Mouse (Mus musculus) ES-Bruce4 (cell line): ENCODE data around the gene Plcb1. TPM values are rescaled to one million over a fixed set of nuclear protein-coding genes. Genes with fewer than 3 reads are reported as not detected.
"Not testable (repeated sequence)": the region's sequence is repeated elsewhere in the genome, so short reads cannot be mapped to it uniquely, and the experiment has no call there.

Source experiments
- H3K27ac ChIP-seq: 2 replicates; pipeline ENCODE4 v1.5.1; 2012; ENCODE audit warnings: low read length, inconsistent platforms; ENCODE audit not compliant: insufficient read depth
- H3K27me3 ChIP-seq: 2 replicates; pipeline ENCODE4 v1.6.1; 2012; ENCODE audit warnings: mild to moderate bottlenecking, low read length, inconsistent platforms; ENCODE audit not compliant: control insufficient read depth, poor library complexity, insufficient read depth, severe bottlenecking
- H3K36me3 ChIP-seq: 2 replicates; pipeline ENCODE4 v1.6.1; 2012; ENCODE audit warnings: inconsistent platforms, mild to moderate bottlenecking, low read length, moderate library complexity; ENCODE audit not compliant: control insufficient read depth, poor library complexity, insufficient read depth, severe bottlenecking
- H3K4me1 ChIP-seq: one replicate; pipeline ENCODE4 v1.8.1; 2011; ENCODE audit warnings: low read length; ENCODE audit not compliant: control insufficient read depth, insufficient read depth
- H3K4me3 ChIP-seq: 2 replicates; pipeline ENCODE4 v1.5.1; 2011; ENCODE audit warnings: low read depth, mild to moderate bottlenecking, low read length
- H3K9ac ChIP-seq: 2 replicates; pipeline ENCODE4 v1.6.1; 2012; ENCODE audit warnings: low read depth, mild to moderate bottlenecking, inconsistent platforms; ENCODE audit not compliant: poor library complexity, severe bottlenecking
- H3K9me3 ChIP-seq: replicated peaks from 2 replicates; pipeline ENCODE4 v1.6.1; 2012; ENCODE audit warnings: mild to moderate bottlenecking, low read length, inconsistent platforms; ENCODE audit not compliant: control insufficient read depth, poor library complexity, insufficient read depth, severe bottlenecking
- CTCF ChIP-seq: IDR thresholded peaks from one replicate; pipeline ENCODE4 v1.8.1; 2011; ENCODE audit warnings: low read depth, low read length
- EP300 ChIP-seq: IDR thresholded peaks from 2 replicates; pipeline ENCODE4 v1.6.1; 2011; ENCODE audit warnings: low read depth, low read length; ENCODE audit not compliant: insufficient read depth
- POLR2A ChIP-seq: IDR thresholded peaks from one replicate; pipeline ENCODE4 v1.8.1; 2011; ENCODE audit warnings: low read length; ENCODE audit not compliant: insufficient read depth
- polyA plus RNA-seq: library from polyadenylated mRNA; stranded (reverse); fragments of >200 nt; gene quantifications from 2 replicates; pipeline ENCODE4 v1.2.4, GENCODE M21; 2011; ENCODE audit warnings: low read depth; ENCODE audit not compliant: missing spikeins, insufficient read depth, insufficient read length

Plcb1 gene
- polyA plus RNA-seq, 1 experiment: 0.19 TPM

GRCm38 (mm10) chr2:134976796-134977330 is 191.0 kb downstream of the Plcb1 start:
- no peak overlapping the region for H3K4me3 ChIP-seq

GRCm38 (mm10) chr2:134977641-134978040 is 191.8 kb downstream of the Plcb1 start:
- Histone ChIP-seq H3K27ac (no peak overlapping the region), H3K9me3 (no peaks in the 10 kb centered on the region), H3K27me3 (no peaks in the 10 kb centered on the region), H3K36me3 (no peaks in the 10 kb centered on the region), H3K4me3 (no peak overlapping the region), H3K9ac (no peak overlapping the region), H3K4me1 (no peaks in the 10 kb centered on the region)
- no peak for TF ChIP-seq CTCF
- TF ChIP-seq POLR2A: no peak

More at GRCm38 (mm10) chr2:134976796-134977330, 191.0 kb downstream of the Plcb1 start:
- Histone ChIP-seq H3K9me3 (no peaks in the 10 kb centered on the region), H3K9ac (no peak overlapping the region), H3K27me3 (no peaks in the 10 kb centered on the region), H3K27ac (no peak overlapping the region), H3K36me3 (no peaks in the 10 kb centered on the region), H3K4me1 (no peaks in the 10 kb centered on the region)
- TF ChIP-seq EP300: 0 out of 2 replicates have a peak, but pooled peaks have one; percentile 33
- no peak for TF ChIP-seq CTCF

- Histone ChIP-seq H3K27me3 (no peaks in the 10 kb centered on the region), H3K4me3 (no peak overlapping the region), H3K4me1 (no peaks in the 10 kb centered on the region), H3K27ac (no peak overlapping the region), H3K36me3 (no peaks in the 10 kb centered on the region), H3K9ac (no peak overlapping the region), H3K9me3 (no peaks in the 10 kb centered on the region)
- TF ChIP-seq POLR2A (no peak), EP300 (no peak), CTCF (no peak)
Observed at GRCm38 (mm10) chr2:134981394-134981793, 195.5 kb downstream of the Plcb1 start.

GRCm38 (mm10) chr2:134984884-134985283 is 199.0 kb downstream of the Plcb1 start:
- no peaks in the 10 kb centered on the region for H3K36me3 ChIP-seq
- no peak overlapping the region for H3K27ac ChIP-seq
- no peaks in the 10 kb centered on the region for H3K4me1 ChIP-seq
- no peaks in the 10 kb centered on the region for H3K27me3 ChIP-seq
- H3K9me3 ChIP-seq: no peaks in the 10 kb centered on the region
- no peak overlapping the region for H3K4me3 ChIP-seq
- TF ChIP-seq CTCF (no peak), EP300 (no peak), POLR2A (no peak)
- H3K9ac ChIP-seq: no peak overlapping the region

GRCm38 (mm10) chr2:134987978-134988377 is 202.1 kb downstream of the Plcb1 start:
- Histone ChIP-seq H3K4me1 (no peaks in the 10 kb centered on the region), H3K36me3 (no peaks in the 10 kb centered on the region), H3K9ac (no peak overlapping the region), H3K9me3 (no peaks in the 10 kb centered on the region), H3K4me3 (no peak overlapping the region), H3K27ac (no peak overlapping the region), H3K27me3 (no peaks in the 10 kb centered on the region)
- TF ChIP-seq EP300: no peak
- no peak for TF ChIP-seq POLR2A
- TF ChIP-seq CTCF: no peak

- H3K27ac ChIP-seq: no peak overlapping the region
- no peaks in the 10 kb centered on the region for H3K9me3 ChIP-seq
- TF ChIP-seq POLR2A: no peak
- TF ChIP-seq EP300: no peak
- TF ChIP-seq CTCF: no peak
- no peaks in the 10 kb centered on the region for H3K36me3 ChIP-seq
- no peaks in the 10 kb centered on the region for H3K4me1 ChIP-seq
- no peaks in the 10 kb centered on the region for H3K27me3 ChIP-seq
- H3K4me3 ChIP-seq: no peak overlapping the region
- no peak overlapping the region for H3K9ac ChIP-seq
Observed at GRCm38 (mm10) chr2:134989650-134990292, 203.9 kb downstream of the Plcb1 start.

GRCm38 (mm10) chr2:135007134-135007533 is 221.3 kb downstream of the Plcb1 start:
- no peaks in the 10 kb centered on the region for H3K4me1 ChIP-seq
- H3K9me3 ChIP-seq: no peaks in the 10 kb centered on the region
- H3K36me3 ChIP-seq: no peaks in the 10 kb centered on the region
- no peak overlapping the region for H3K9ac ChIP-seq
- H3K27me3 ChIP-seq: no peaks in the 10 kb centered on the region
- no peak overlapping the region for H3K4me3 ChIP-seq
- H3K27ac ChIP-seq: no peak overlapping the region
- TF ChIP-seq CTCF (peak; percentile 55), POLR2A (no peak)

- H3K27ac ChIP-seq, H3K4me1 ChIP-seq, H3K4me3 ChIP-seq, H3K36me3 ChIP-seq, H3K9me3 ChIP-seq, H3K27me3 ChIP-seq, H3K9ac ChIP-seq: not testable (repeated sequence)
Observed at GRCm38 (mm10) chr2:135007885-135008284, 222.0 kb downstream of the Plcb1 start.
